24 mouse cellular contexts compared by ENCODE assay signal in the genomic region with DNA sequence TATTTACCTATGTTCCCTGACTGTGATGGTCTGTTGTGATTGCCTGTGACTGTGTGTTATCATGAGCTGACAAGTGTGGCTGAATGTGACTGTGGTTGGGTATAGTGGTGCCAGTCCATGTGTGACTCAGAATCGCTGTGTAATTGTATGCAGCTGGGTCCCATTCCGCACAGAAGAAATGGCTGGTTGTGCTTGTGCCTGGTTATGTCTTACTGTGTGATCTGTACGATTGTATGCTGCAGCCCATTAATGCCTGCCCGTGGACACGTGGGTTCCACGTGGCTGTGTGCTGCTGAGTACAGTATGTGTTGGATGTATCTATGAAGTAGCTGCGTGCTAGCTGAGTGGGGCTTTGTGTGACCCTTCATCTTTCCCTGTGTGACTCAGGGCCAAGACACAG. TPM values are rescaled to one million over a fixed set of nuclear protein-coding genes. Genes with fewer than 3 reads are reported as not detected.
DNase-seq lines count a peak whose midpoint lies in the region; ATAC-seq and TF ChIP-seq lines count a peak whose summit lies in the region.
"Had no signal": no experiment of that assay in that cellular context is flagged by ENCODE, and none has a peak within 500 bp of the region (broad histone marks: within the 10 kb centered on the region; RNA-seq: fewer than 3 reads in every experiment).

No protein-coding gene starts in this region.

- peaks cover 75% of the 10 kb centered on the region for H3K27me3 ChIP-seq in megakaryocyte, embryonic 14.5 days (replicated peaks)
- no peaks in the 10 kb centered on the region for H3K27me3 ChIP-seq in embryonic facial prominence, embryonic 14.5 days (replicated peaks; ENCODE audit: control insufficient read depth, insufficient read depth, low read length)
- H3K27me3 ChIP-seq: hindbrain, embryonic 12.5 days; neural tube, embryonic 12.5 days had no signal

- ATAC-seq in frontal cortex, adult (ENCODE audit: low TSS enrichment): peak; percentile 31; the same call in 1 of the 2 replicates
- no peak for ATAC-seq in megakaryocyte, adult 5-6 weeks (ENCODE audit: poor library complexity, severe bottlenecking)
- 0 out of 2 replicates have a peak, but pooled peaks have one; percentile 53 for ATAC-seq in embryonic facial prominence, embryonic 14.5 days (ENCODE audit: low read depth)
- ATAC-seq: liver, postnatal 0 days had no signal

- peaks cover 2% of the 10 kb centered on the region; the same call in 1 of the 2 replicates for H3K9me3 ChIP-seq in megakaryocyte, embryonic 14.5 days
- H3K9me3 ChIP-seq in embryonic facial prominence, embryonic 14.5 days (ENCODE audit: control insufficient read depth, low read length): no peaks in the 10 kb centered on the region
- H3K9me3 ChIP-seq: heart, embryonic 10.5 days; hindbrain, embryonic 12.5 days; neural tube, embryonic 12.5 days had no signal

- no peaks in the 10 kb centered on the region for H3K36me3 ChIP-seq in megakaryocyte, embryonic 14.5 days (replicated peaks; ENCODE audit: low read length)
- no peaks in the 10 kb centered on the region for H3K36me3 ChIP-seq in embryonic facial prominence, embryonic 14.5 days (ENCODE audit: control insufficient read depth, insufficient read depth, low read length)
- H3K36me3 ChIP-seq: heart, embryonic 10.5 days; hindbrain, embryonic 12.5 days; neural tube, embryonic 12.5 days had no signal

- H3K27ac ChIP-seq in embryonic facial prominence, embryonic 14.5 days (replicated peaks; ENCODE audit: low read depth, low read length): no peak overlapping the region
- H3K27ac ChIP-seq in olfactory bulb, adult 2 months (ENCODE audit: insufficient read depth, low read depth, low read length): peak overlapping the region; percentile 23; the same call in 1 of the 2 replicates
- H3K27ac ChIP-seq: heart, embryonic 10.5 days; hindbrain, embryonic 12.5 days; neural tube, embryonic 12.5 days had no signal

- peak overlapping the region; percentile 2 for H3K4me3 ChIP-seq in megakaryocyte, embryonic 14.5 days (replicated peaks)
- H3K4me3 ChIP-seq in embryonic facial prominence, embryonic 14.5 days (ENCODE audit: low read depth, low read length): no peak overlapping the region
- no peak overlapping the region for H3K4me3 ChIP-seq in olfactory bulb, adult 2 months (ENCODE audit: insufficient read depth, low read depth, low read length)
- H3K4me3 ChIP-seq: heart, embryonic 10.5 days; hindbrain, embryonic 12.5 days; neural tube, embryonic 12.5 days had no signal

- no peak for TF ChIP-seq CTCF in olfactory bulb, adult 2 months (IDR thresholded peaks at IDR 0.05; ENCODE audit: insufficient read depth, low read depth, low read length)

- no peak for TF ChIP-seq POLR2A in olfactory bulb, adult 2 months (IDR thresholded peaks at IDR 0.05; ENCODE audit: insufficient read depth, low read depth, low read length)

- DNase-seq in frontal cortex, postnatal 25 days (ENCODE audit: low spot score in 2 of 2): no peak
- DNase-seq in embryonic facial prominence, embryonic 14.5 days (ENCODE audit: low spot score): no peak
- DNase-seq in cerebellum, adult 18-20 months: no peak
- no peak for DNase-seq in urinary bladder, postnatal 14 days (ENCODE audit: low spot score)
- DNase-seq: B cell, adult 2 months; cerebellum, adult 11 months; kidney, adult 8-10 months; liver, postnatal 0 days; lung, postnatal 14 days had no signal

- H3K4me2 ChIP-seq in embryonic facial prominence, embryonic 14.5 days (ENCODE audit: low read depth, low read length): no peak overlapping the region
- H3K4me2 ChIP-seq: hindbrain, embryonic 12.5 days; midbrain, embryonic 11.5 days; neural tube, embryonic 12.5 days had no signal

- no peak overlapping the region for H3K9ac ChIP-seq in embryonic facial prominence, embryonic 14.5 days (ENCODE audit: low read depth, low read length)
- H3K9ac ChIP-seq: hindbrain, embryonic 12.5 days; liver, postnatal 0 days; neural tube, embryonic 12.5 days had no signal

- WGBS in embryonic facial prominence, embryonic 14.5 days: 62% methylated on average over 7 of the region's 7 CpGs
- WGBS in olfactory bulb, adult 2 months: 43% methylated on average over 7 of the region's 7 CpGs

- peaks cover 31% of the 10 kb centered on the region for H3K4me1 ChIP-seq in megakaryocyte, embryonic 14.5 days
- peaks cover 4% of the 10 kb centered on the region; the same call in 1 of the 2 replicates for H3K4me1 ChIP-seq in embryonic facial prominence, embryonic 14.5 days (ENCODE audit: control insufficient read depth, insufficient read depth, low read length)
- peaks cover 19% of the 10 kb centered on the region for H3K4me1 ChIP-seq in olfactory bulb, adult 2 months (ENCODE audit: control insufficient read depth, insufficient read depth, low read length)

RNA-seq across cellular contexts. Expression of a gene that starts 36.2 kb away (rescaled TPM):
- polyA plus RNA-seq in megakaryocyte, embryonic 14.5 days (2012; ENCODE audit: insufficient read depth, low replicate concordance): not detected in 2 replicates
- total RNA-seq in megakaryocyte, adult 5-6 weeks (2015): not detected in 2 replicates
- total RNA-seq in megakaryocyte, adult 5-6 weeks (2017): not detected in 2 replicates
- not detected in 2 replicates for polyA plus RNA-seq in embryonic facial prominence, embryonic 14.5 days (2014; fragmentation: Nextera tagmentation; extraction: Ambion mirVana)
- not detected in 2 replicates for polyA plus RNA-seq in olfactory bulb, adult 2 months (2012; ENCODE audit: insufficient read depth, insufficient read length, low replicate concordance, missing spikeins)
- total RNA-seq: adrenal gland, postnatal 14 days; gastrocnemius, postnatal 10 days; layer of hippocampus, adult 8-10 months; left cerebral cortex, adult 18-20 months; left cerebral cortex, postnatal 36 days; monocyte, adult 5-6 weeks had no signal
- polyA plus RNA-seq: heart, embryonic 10.5 days; heart, postnatal 0 days; hindbrain, embryonic 12.5 days; liver, postnatal 0 days; midbrain, embryonic 11.5 days; neural tube, embryonic 12.5 days had no signal

RNA-seq across cellular contexts. Expression of a gene that starts 54.8 kb away (rescaled TPM):
- polyA plus RNA-seq in megakaryocyte, embryonic 14.5 days (2012; ENCODE audit: insufficient read depth, low replicate concordance): not detected in 2 replicates
- 4.7 and 15.4 TPM in 2 replicates for total RNA-seq in megakaryocyte, adult 5-6 weeks (2015)
- total RNA-seq in megakaryocyte, adult 5-6 weeks (2017): 2.5 and 3.5 TPM in 2 replicates
- 226 and 261 TPM in 2 replicates for polyA plus RNA-seq in embryonic facial prominence, embryonic 14.5 days (2014; fragmentation: Nextera tagmentation; extraction: Ambion mirVana)
- polyA plus RNA-seq in olfactory bulb, adult 2 months (2012; ENCODE audit: insufficient read depth, insufficient read length, low replicate concordance, missing spikeins): not detected in 2 replicates
